Mouse (Mus musculus) CH12.LX (cell line): ENCODE data around the gene Lrig2.

Source experiments
- CHD1 ChIP-seq: IDR thresholded peaks from 2 replicates; pipeline ENCODE4 v1.6.1; 2012; ENCODE audit warnings: low read depth, low read length, improper control_type of control experiment, inconsistent platforms
- CTCF ChIP-seq, 2 experiments: IDR thresholded peaks in 1 of 2; conservative IDR thresholded peaks in 1 of 2; 2 replicates each; pipeline ENCODE4 v1.5.1; 2011 to 2012; ENCODE audit warnings: low read depth in 2 of 2, low read length in 2 of 2, improper control_type of control experiment in 1 of 2, inconsistent platforms in 1 of 2, mild to moderate bottlenecking in 1 of 2, moderate library complexity in 1 of 2
- E2F4 ChIP-seq: IDR thresholded peaks from 2 replicates; pipeline ENCODE4 v1.6.1; 2011; ENCODE audit warnings: low read depth, low read length, improper control_type of control experiment; ENCODE audit not compliant: insufficient replicate concordance
- GABPA ChIP-seq: IDR thresholded peaks from 2 replicates; pipeline ENCODE4 v1.6.1; 2012; ENCODE audit warnings: low read depth, low read length, improper control_type of control experiment, inconsistent platforms; ENCODE audit not compliant: insufficient replicate concordance
- IRF4 ChIP-seq: IDR thresholded peaks from 2 replicates; pipeline ENCODE4 v1.6.1; 2014; ENCODE audit warnings: low read depth, mild to moderate bottlenecking, inconsistent platforms, low read length, improper control_type of control experiment
- KAT2A ChIP-seq: IDR thresholded peaks from 2 replicates; pipeline ENCODE4 v1.6.1; 2012; ENCODE audit warnings: low read length, improper control_type of control experiment, inconsistent platforms; ENCODE audit not compliant: insufficient replicate concordance
- MAFK ChIP-seq: IDR thresholded peaks from 2 replicates; pipeline ENCODE4 v1.6.1; 2011; ENCODE audit warnings: low read length, improper control_type of control experiment; ENCODE audit not compliant: insufficient replicate concordance
- MYC ChIP-seq: IDR thresholded peaks from 2 replicates; pipeline ENCODE4 v1.6.1; 2011; ENCODE audit warnings: low read depth, mild to moderate bottlenecking, improper control_type of control experiment, low read length
- POLR2A ChIP-seq: IDR thresholded peaks from 2 replicates; pipeline ENCODE4 v1.6.1; 2011; ENCODE audit warnings: low read depth, mild to moderate bottlenecking, improper control_type of control experiment, low read length
- SIN3A ChIP-seq: IDR thresholded peaks from 2 replicates; pipeline ENCODE4 v1.6.1; 2012; ENCODE audit warnings: low read length, improper control_type of control experiment, inconsistent platforms
- ZC3H11A ChIP-seq: IDR thresholded peaks from 2 replicates; pipeline ENCODE4 v1.6.1; 2012; ENCODE audit warnings: low read depth, mild to moderate bottlenecking, inconsistent platforms, low read length, improper control_type of control experiment
- ZNF384 ChIP-seq: IDR thresholded peaks from 2 replicates; pipeline ENCODE4 v1.6.1; 2012; ENCODE audit warnings: low read depth, low read length, improper control_type of control experiment, inconsistent platforms

GRCm38 (mm10) chr3:104441870-104442283, 69.8 kb downstream of the Lrig2 start:
- peak; percentile 28 to 99; a peak in 3 of 4 replicates for TF ChIP-seq CTCF (conservative IDR thresholded peaks at IDR 0.05 in 1 of 2, IDR thresholded peaks at IDR 0.05 in 1 of 2; ENCODE audit: low read depth in 2 of 2, low read length in 2 of 2)
- TF ChIP-seq SIN3A, result no peak
- no peak for TF ChIP-seq POLR2A
- TF ChIP-seq ZNF384, result no peak
- TF ChIP-seq ZC3H11A, result peak; percentile 36
- no peak for TF ChIP-seq KAT2A
- no peak for TF ChIP-seq IRF4
- TF ChIP-seq E2F4, result no peak
- TF ChIP-seq GABPA, result no peak
- no peak for TF ChIP-seq MYC
- TF ChIP-seq CHD1, result no peak
- TF ChIP-seq MAFK, result no peak
